Mouse (Mus musculus): ENCODE measurements around the gene Ganc. TPM values are rescaled to one million over a fixed set of nuclear protein-coding genes. Genes with fewer than 3 reads are reported as not detected.

Gene Ganc
- polyA plus RNA-seq, 1 experiment from 2014 or later, result 8.2 TPM

DNA sequence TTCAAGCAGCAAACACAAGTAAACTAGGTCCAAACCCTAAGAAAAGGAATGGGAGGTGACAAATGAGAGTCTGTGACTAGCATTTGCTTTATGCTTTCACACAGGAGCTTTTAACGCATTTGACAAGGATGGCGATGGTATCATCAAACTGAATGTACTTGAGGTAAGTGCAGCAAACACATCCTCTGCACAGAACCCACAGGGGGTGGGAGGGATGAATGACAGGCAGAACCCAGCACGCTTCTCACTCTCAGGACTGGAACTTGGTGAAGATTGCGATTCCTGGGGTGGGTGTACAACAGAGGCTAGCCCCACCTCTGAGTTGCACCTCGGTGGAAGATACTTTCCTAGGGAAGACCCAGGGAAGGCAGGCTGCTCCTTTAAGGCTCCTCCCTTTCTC, 100.3 kb downstream of the Ganc start:
- no peak overlapping the region for H3K9ac ChIP-seq
- H3K4me2 ChIP-seq, result no peak overlapping the region
- peaks cover 41% of the 10 kb centered on the region for H3K36me3 ChIP-seq
- no peaks in the 10 kb centered on the region for H3K9me3 ChIP-seq
- H3K4me3 ChIP-seq, result no peak overlapping the region
- peaks cover 17% of the 10 kb centered on the region; the same call in 1 of the 2 replicates for H3K4me1 ChIP-seq (replicated peaks)
- H3K27me3 ChIP-seq, result no peaks in the 10 kb centered on the region
- H3K27ac ChIP-seq (replicated peaks), result no peak overlapping the region
- ATAC-seq (ENCODE audit: low read depth), result no peak
- WGBS, result 85% methylated on average over 5 of the region's 5 CpGs

Other genes with a start within 250 kb of the Ganc start
- 15.1 and 15.7 TPM in 2 replicates for gene Ehd4, start 249.3 kb upstream of the Ganc start, polyA plus RNA-seq (2015; fragmentation: Nextera tagmentation; extraction: Ambion mirVana)
- 1.1 and 1.3 TPM in 2 replicates for gene Pla2g4e, start 158.6 kb upstream of the Ganc start, polyA plus RNA-seq (2015; fragmentation: Nextera tagmentation; extraction: Ambion mirVana)
- 0.06 TPM in 1 of 2 replicates, not detected in the other for gene Pla2g4d, start 114.7 kb upstream of the Ganc start, polyA plus RNA-seq (2015; fragmentation: Nextera tagmentation; extraction: Ambion mirVana)
- gene Pla2g4f, start 89.7 kb upstream of the Ganc start, polyA plus RNA-seq (2015; fragmentation: Nextera tagmentation; extraction: Ambion mirVana), result not detected in 2 replicates
- 42.4 and 45.0 TPM in 2 replicates for gene Vps39, start 50.8 kb upstream of the Ganc start, polyA plus RNA-seq (2015; fragmentation: Nextera tagmentation; extraction: Ambion mirVana)
- 7.2 and 9.6 TPM in 2 replicates for gene Tmem87a, start 217 bp downstream of the Ganc start, polyA plus RNA-seq (2015; fragmentation: Nextera tagmentation; extraction: Ambion mirVana)
- 1.0 and 1.1 TPM in 2 replicates for gene Capn3, start 52.1 kb downstream of the Ganc start, polyA plus RNA-seq (2015; fragmentation: Nextera tagmentation; extraction: Ambion mirVana)
- 37.3 and 40.9 TPM in 2 replicates for gene Zfp106, start 159.9 kb downstream of the Ganc start, polyA plus RNA-seq (2015; fragmentation: Nextera tagmentation; extraction: Ambion mirVana)
- gene Snap23, start 163.8 kb downstream of the Ganc start, polyA plus RNA-seq (2015; fragmentation: Nextera tagmentation; extraction: Ambion mirVana), result 21.6 and 26.1 TPM in 2 replicates
- 28.5 and 29.8 TPM in 2 replicates for gene Haus2, start 205.5 kb downstream of the Ganc start, polyA plus RNA-seq (2015; fragmentation: Nextera tagmentation; extraction: Ambion mirVana)
- gene Lrrc57, start 205.6 kb downstream of the Ganc start, polyA plus RNA-seq (2015; fragmentation: Nextera tagmentation; extraction: Ambion mirVana), result 35.5 and 37.9 TPM in 2 replicates
- 4.4 and 4.6 TPM in 2 replicates for gene Stard9, start 225.2 kb downstream of the Ganc start, polyA plus RNA-seq (2015; fragmentation: Nextera tagmentation; extraction: Ambion mirVana)